Mouse (Mus musculus) heart, adult 2 months (tissue): ENCODE data around the gene Gnaq.

Experiments
- CTCF ChIP-seq: fragments of 200-600 bp; IDR thresholded peaks from 2 replicates; pipeline ENCODE4 v1.8.1; 2022; ENCODE audit warnings: antibody characterized with exemption, mild to moderate bottlenecking, moderate library complexity
- POLR2A ChIP-seq: fragments of 200-500 bp; IDR thresholded peaks from 2 replicates; pipeline ENCODE4 v1.6.1; 2011; ENCODE audit warnings: mild to moderate bottlenecking, low read depth, low read length, control low read depth; ENCODE audit not compliant: insufficient read depth

DNA sequence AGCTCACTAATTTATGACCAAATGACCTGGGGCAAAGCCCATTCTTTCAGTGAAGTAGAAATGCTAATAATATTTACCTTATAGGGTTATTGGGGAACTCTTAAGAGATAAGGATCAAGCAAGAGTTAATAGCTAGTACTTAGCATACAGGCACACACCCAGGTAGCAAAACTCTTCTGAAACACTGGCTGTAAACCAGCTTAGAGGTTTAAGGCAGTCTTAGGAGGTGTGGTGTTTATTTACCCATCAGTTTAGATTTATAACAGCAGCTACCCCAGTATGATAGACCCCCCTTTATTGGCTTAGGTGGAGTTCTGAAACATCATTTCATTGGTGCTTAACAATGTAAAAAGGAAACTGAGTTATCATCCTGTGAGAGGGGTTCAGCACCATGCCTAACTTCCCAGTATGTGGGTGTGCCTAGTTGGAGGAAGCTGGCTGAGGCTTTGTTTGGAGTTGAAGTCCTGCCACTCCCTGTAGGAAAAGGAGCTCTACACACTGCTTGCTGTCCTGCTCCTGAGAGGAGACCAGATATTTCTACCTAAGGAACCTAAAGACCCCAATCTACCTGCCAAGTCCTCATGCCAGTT lies 126.2 kb downstream of the Gnaq start:
- TF ChIP-seq POLR2A (no peak), CTCF (no peak)
